Mouse (Mus musculus) brain, adult 2 months (tissue): ENCODE results near the gene Bmp10.
"Not testable (repeated sequence)": the region's sequence is repeated elsewhere in the genome, so short reads cannot be mapped to it uniquely, and the experiment has no call there.

Experiments used
- DNase-seq: peaks from one replicate; pipeline ENCODE4 v3.0.0; 2011; ENCODE audit warnings: low read depth, low spot score

Bmp10 gene

DNA sequence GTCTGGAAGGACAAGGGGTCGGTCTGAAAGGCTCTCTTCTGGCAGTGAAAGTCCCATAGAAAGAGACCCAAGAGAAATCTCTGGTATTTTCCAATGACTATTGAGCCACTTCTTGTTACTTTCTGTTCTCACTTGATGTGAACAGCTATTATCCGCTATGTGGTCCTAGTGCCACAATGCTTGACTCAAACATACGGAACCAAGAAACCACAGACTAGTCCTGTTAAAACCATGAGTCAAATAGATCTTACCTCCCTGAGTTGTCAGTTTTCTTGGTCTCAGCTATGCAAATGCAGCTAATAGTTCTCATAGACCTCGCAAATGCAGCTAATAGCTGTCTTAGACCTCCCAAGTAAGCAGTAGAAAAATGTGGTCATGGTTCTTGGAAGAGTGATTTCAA lies 18.4 kb downstream of the Bmp10 start:
- DNase-seq, result no peak

DNA sequence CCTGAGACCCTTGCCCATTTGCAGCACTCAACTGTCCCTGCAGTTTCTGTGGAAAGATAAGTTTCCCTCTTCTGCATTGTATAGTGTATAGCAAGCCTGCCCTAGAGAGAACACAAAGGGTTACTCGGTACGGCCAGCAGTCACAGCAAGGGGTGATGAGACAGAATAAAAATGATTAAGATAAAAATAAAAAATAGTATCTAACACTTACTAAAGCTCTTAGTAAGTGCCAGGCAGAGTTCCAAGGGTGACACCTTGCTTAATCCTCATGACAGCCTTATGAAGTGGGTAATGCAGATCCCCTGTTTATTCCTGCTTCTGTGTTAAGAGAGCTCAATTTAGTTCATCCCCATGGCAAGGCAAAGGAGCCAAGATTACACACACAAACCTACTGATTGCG lies 20.7 kb downstream of the Bmp10 start:
- DNase-seq, result no peak

DNA sequence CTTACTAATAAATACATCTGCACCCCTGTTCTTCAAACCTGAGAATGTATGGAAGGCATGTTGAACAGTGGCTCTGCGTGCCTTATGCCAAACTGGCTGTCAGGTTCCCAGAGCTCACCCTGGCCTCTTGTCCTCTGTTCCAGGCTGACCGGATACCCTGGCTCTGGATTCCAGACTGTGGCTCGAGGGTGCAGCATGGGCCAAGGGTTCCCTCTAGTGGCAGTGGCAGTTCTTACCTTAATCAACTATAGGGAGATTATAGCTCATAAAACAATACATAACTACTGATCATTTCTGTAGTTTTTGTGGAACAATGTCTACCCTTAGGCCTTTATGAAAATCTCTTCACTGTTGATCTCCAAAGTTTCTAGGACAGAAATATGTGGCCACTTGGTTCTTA lies 22.2 kb downstream of the Bmp10 start:
- peak; percentile 42 for DNase-seq

DNA sequence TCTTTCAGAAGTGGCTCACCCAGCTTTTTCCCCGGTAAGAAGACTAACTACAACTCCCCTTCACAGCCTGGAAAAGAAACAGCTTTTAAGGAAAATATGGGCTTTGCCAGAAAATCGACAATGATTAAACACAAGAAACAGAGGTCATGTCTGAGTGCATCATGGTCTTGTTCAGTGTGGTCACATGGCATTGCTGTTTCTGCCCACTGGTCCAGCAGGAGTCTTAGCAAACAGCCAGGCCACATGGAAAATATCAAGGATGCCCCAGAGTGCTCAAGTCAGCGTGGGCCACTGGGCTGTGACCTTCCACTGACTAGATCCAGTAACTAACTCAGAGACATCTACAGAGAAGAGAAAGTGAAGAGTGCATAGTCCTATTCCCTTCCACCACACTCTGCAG lies 23.0 kb downstream of the Bmp10 start:
- DNase-seq, result no peak

DNA sequence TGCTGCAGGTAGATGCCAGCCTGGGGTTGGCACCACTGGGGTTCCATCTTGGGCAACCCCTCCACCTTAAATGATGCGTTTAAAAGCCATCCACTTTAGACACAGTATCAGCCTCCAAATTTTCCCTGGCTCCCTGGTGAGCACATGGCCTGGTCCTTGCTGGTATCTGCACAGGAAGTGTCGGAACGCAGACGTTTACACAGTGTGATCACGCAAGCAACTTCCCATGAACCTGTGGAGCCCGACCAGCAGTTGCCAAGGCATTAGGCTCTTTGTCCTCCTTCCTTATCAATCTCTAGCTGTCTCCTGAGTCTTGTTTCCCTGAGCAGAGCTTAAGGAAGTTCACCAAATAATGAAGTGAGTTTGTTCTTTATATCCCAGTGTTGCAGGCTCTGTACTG lies 26.7 kb downstream of the Bmp10 start:
- DNase-seq, result no peak

DNA sequence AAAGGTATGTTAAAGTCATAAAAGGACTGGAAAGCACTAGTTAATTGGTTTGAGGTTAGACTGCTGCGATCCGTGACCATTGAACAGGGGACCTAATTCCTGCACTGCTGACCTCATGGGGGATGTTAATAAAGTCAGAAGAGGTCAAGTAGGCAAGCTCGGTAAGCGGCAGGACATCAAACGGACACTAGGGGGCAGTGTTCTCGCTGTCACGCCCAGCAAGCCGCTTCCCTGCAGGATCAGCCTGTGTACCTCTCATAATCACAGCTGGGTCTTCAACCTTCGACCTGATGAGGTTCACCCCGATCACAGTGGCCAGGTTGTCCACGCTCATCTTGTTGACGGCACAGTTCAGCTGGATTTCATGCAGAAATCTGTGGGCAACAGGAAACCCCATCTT lies 37.4 kb downstream of the Bmp10 start:
- DNase-seq, result peak; percentile 71

DNA sequence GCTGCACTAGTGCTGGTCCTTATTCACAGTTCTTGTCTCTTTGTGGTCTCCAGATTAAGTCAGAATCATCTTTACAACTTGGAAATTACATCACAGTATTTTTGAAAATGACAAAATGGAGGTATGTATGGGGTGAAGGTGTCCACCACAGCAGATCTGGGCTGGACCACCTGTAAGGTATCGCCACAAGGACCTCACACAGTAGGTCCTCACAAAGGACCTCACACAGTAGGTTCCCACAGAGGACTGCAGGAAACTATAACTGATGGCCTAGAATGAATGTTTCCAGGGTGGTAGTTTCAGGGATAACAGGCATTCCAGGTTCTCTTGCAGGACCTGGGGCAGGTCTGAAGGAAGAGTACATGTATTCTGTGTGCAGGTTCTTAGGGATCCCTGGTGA lies 38.6 kb downstream of the Bmp10 start:
- DNase-seq, result no peak

DNA sequence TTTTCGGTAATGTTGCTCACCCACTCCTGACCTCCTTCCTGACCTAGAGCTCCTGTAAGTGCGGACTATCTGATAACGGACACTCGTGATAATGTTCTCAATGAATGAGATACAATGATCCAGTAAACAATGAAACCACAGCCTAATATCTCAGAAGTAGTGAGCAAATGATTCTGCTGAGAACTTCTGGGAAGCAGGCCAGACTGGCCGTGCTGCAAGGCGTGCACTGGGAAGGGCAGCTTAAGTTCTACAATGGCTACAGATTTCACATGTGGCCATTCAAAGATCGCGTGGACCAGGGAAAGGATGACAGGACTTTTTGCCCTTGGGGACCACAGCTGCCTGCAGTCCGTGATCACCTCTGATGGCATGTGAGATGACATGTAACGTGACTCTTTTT lies 39.6 kb downstream of the Bmp10 start:
- DNase-seq, result no peak

DNA sequence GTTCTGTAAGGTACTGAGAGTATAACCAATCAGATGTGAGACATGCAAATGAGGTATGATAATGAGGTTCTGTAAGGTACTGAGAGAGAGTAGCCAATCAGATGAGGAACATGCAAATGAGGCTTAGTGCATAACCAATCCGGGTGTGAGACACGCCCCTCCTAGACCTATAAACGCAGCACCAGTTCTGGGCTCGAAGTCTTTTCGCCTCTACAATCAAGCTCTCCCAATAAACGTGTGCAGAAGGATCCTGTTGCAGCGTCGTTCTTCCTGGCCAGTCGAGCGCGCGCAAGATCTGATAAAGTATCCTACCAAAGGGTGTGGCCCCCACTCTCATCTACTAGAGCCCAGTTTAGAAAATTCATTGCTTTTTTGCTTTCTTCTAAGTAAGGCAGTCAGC lies 41.3 kb downstream of the Bmp10 start:
- not testable (repeated sequence) for DNase-seq

DNA sequence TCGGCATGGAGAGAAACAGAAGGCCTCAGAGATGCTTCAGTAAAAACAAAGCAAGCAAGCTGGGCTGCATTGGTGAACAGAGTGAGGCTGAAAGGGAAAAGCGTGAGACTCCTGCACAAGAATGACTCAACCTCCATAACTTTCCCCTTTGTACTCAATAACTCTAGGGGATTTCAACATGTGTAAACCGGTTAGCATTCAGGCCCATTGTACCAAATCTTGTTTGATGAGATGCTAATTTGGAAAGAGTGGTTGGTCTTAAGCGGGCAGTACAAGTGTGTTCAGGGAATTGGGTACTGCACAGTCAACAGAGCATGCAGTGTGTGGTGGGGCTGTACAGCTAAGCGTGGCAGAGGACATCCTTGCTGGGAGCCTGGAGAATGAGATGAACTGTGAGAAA lies 46.4 kb downstream of the Bmp10 start:
- DNase-seq, result no peak

DNA sequence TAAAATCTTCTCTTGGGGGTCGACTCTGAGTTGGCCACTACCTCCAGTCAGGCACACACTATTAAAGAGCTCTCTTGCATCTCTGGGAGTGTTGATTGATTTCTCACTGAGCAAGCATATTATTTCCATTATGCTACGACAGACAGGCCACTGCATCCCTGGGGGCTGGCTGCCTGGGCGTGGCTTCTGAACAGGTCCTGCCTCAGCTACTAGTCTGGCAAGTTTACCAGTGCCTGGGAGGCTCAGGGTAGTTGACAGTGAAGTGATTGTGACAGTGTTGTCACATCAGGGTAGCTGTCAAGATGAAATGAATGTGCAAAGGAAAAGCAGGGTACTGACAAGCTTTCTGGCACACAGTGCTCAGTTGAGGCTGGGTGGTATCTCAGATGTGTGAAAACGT lies 50.1 kb downstream of the Bmp10 start:
- DNase-seq, result no peak

DNA sequence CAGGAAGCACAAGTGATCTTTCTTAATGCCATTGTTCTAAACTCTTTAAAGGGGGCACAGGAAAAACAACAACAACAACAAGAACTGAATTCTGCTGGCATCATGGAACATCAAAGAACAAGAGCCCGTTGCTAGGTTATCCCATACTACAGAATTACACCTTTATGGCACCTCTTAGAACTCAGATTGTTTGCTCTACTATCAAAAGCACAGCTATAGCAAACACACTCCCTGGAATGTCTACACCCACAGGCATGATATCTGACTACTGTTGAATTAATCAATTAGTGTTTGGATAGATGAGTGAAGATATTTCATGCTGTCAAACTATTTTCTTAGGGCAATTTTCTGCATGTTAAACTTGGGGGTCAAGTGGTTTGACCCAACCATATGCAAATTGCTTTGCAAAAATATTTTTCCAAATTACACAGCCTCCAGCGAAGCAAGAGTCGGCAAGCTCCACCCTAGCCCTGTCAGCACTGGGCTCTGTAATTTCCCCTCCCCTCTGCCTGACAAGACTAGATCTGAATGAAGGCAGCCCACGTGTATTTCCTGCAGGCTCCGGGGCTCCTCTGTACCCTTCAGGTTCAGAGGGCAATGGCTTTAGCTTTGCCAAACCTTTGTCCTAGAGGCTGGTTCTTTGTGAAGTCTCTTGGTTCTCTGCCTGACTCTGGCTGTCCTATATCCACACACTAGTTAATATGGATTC lies 50.7 kb downstream of the Bmp10 start:
- no peak for DNase-seq

DNA sequence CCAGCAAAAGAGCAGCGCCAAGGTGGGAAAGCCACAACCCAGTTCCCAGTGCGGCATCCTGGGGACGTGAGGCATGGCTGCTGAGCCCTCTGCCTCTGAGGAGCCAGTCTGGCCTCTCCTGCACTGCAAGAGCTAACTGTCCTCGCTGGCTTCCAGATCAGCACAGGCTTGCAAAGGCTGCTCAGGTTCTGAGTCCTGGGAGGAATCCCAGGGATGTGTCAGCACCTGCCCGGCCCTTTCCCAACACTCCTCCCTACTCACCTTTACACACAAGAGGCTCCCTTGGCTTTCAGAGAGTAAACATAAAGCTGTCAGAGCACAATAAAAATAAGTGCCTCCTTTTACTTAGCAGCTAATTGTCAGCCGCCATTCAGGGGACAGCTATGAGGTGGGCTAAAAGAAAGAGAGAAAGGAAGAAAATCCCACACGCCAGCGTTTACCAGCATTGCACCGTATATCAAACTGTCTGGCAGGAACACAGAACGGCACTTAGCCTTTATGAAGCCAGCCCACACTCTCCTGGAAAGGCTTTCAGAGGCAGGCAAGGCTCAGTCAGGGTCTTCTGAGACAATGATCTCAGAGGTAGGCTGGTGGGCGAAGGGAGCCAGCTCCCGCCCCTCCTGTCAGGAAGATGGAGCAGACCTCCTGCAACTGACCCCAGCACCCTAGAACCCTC lies 54.6 kb downstream of the Bmp10 start:
- DNase-seq, result peak; percentile 30

DNA sequence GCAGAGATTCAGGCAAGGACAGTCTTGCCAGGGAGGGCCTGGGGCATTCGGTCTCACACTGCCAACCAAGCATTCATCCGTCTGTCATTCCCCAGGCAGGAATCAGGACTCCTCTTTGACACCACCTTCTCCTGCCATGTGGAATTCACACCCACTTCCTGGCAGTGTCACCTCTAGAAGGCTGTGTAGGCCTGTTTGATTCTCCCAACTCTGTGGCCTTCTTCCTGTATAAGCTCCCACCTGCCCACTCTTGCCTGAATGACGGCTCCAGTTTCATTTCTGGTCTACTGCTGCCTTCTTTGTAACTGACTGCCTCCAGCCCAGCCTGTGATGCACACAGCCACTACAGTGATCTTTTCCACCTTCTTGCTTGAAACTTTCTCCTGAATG lies 55.1 kb downstream of the Bmp10 start:
- DNase-seq, result peak; percentile 63

DNA sequence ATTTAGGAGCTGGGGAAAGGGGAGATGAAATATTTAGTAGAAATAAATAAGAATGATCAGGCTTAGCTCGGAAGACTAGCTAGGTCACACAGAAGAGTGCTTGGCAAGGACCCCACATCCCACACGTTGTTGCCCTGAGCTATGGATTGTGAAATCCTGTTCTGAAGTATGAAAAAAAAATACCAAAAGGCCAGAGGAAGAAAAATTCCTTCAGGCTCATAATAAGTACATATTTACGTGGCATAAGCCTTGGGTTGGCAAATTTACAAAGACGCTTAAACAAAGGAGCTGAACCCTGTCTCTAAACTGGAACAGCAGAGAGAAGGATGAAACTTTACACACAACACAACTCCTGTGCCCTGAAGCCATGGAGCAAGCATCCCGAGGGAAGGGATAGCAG lies 56.0 kb downstream of the Bmp10 start:
- DNase-seq, result no peak
